Mouse (Mus musculus) gastrocnemius, adult 18-20 months (tissue): ENCODE measurements around the gene Olfr325. TPM values are rescaled to one million over a fixed set of nuclear protein-coding genes. Genes with fewer than 3 reads are reported as not detected.

ENCODE experiments used
- DNase-seq: peaks from one replicate; pipeline ENCODE4 v3.0.0; 2021; ENCODE audit warnings: low spot score
- total RNA-seq, 2 experiments: library from RNA; stranded (reverse); gene quantifications; 2 replicates each; pipeline ENCODE4 v1.2.3; 2021

Gene Olfr325
- total RNA-seq, 2 experiments from 2014 or later: not detected

GRCm38 (mm10) chr11:58630401-58630800, 52.9 kb downstream of the Olfr325 start, which contains the start of gene Olfr323:
Gene Olfr323, minus strand, starts transcription at chr11:58630501.
- DNase-seq: no peak

Other genes with a start within 250 kb of the Olfr325 start
- 10 to 100 TPM; 33.2 to 45.7 TPM for gene Zfp672, start 247.4 kb upstream of the Olfr325 start, total RNA-seq
- gene Sh3bp5l, start 247.0 kb upstream of the Olfr325 start, total RNA-seq: 10 to 100 TPM; 22.4 to 23.3 TPM
- gene Lypd8, start 198.7 kb upstream of the Olfr325 start, total RNA-seq: not detected
- not detected for gene 1810065E05Rik, start 156.6 kb upstream of the Olfr325 start, total RNA-seq
- gene Gm12253, start 145.2 kb upstream of the Olfr325 start, total RNA-seq: not detected
- gene Lypd9, start 124.8 kb upstream of the Olfr325 start, total RNA-seq: not detected
- not detected for gene Olfr30, start 115.5 kb upstream of the Olfr325 start, total RNA-seq
- gene Olfr332, start 85.2 kb upstream of the Olfr325 start, total RNA-seq: not detected
- not detected for gene Olfr331, start 75.2 kb upstream of the Olfr325 start, total RNA-seq
- gene Olfr330, start 42.9 kb upstream of the Olfr325 start, total RNA-seq: not detected
- not detected for gene Olfr329-ps, start 31.3 kb upstream of the Olfr325 start, total RNA-seq
- gene Olfr328, start 22.1 kb upstream of the Olfr325 start, total RNA-seq: not detected
- not detected for gene Olfr224, start 7.2 kb upstream of the Olfr325 start, total RNA-seq
- not detected for gene Olfr324, start 17.4 kb downstream of the Olfr325 start, total RNA-seq
- gene 2210407C18Rik, start 38.3 kb downstream of the Olfr325 start, total RNA-seq: not detected
- not detected for gene Olfr323, start 52.8 kb downstream of the Olfr325 start, total RNA-seq
- not detected for gene Trim58, start 62.7 kb downstream of the Olfr325 start, total RNA-seq
- gene Olfr322, start 81.1 kb downstream of the Olfr325 start, total RNA-seq: not detected
- gene Olfr320, start 103.4 kb downstream of the Olfr325 start, total RNA-seq: not detected
- not detected for gene Olfr319, start 121.4 kb downstream of the Olfr325 start, total RNA-seq
- not detected for gene Olfr318, start 146.3 kb downstream of the Olfr325 start, total RNA-seq
- gene Olfr317, start 161.5 kb downstream of the Olfr325 start, total RNA-seq: not detected
- not detected for gene Olfr316, start 175.0 kb downstream of the Olfr325 start, total RNA-seq
- gene Olfr315, start 195.5 kb downstream of the Olfr325 start, total RNA-seq: not detected
- not detected for gene Olfr314, start 205.2 kb downstream of the Olfr325 start, total RNA-seq
- gene Fam183b, start 224.2 kb downstream of the Olfr325 start, total RNA-seq: not detected
- not detected for gene Olfr313, start 237.3 kb downstream of the Olfr325 start, total RNA-seq